Mouse (Mus musculus): Measurements from ENCODE around the gene Cnbp. TPM values are rescaled to one million over a fixed set of nuclear protein-coding genes. Genes with fewer than 3 reads are reported as not detected.

Cnbp gene
- polyA plus RNA-seq (2015; fragmentation: Nextera tagmentation; extraction: Ambion mirVana) = 526 and 529 TPM in 2 replicates

DNA sequence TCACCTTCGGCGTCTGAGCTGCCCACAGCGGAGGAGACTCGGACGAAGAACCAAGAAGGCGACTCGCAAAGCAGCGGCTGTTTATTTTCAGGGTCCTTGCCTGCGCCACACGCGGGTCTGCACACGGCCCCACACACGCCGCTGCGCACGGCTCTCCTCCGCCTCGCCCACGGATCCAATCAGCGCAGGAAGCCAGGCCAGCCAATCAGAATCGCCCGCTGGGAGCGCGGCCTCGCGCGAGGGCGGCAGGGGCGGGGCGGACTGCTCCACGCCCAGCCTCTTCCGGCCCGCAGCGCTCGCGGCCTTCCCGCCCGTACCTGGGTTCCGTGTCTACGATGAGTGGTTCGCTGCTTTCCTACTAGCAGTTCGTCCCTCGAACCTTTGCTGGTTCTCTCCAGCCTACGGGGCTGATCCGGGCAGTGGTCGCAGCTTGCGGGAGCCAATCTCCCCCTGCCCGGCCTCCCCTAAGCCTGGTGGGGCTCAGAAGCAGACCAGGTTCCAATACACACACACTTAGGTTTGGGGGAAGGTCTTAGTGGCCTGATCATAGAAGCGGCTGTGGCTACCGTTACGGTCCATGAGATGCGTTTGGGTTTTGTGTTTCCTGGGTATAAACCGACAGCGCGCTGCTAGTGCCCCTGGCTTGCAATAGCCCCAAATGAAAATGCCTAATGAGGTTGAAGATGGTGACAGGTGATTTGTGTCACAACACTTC, at the start of gene Cnbp:
Gene Cnbp, minus strand, starts transcription at position 207 of the 715 bp plus-strand sequence.
- Histone ChIP-seq H3K9me3 (replicated peaks) (no peaks in the 10 kb centered on the region), H3K4me3 (replicated peaks) (peak within 1 kb of the TSS; percentile 90), H3K36me3 (replicated peaks) (peaks cover 26% of the 10 kb centered on the region), H3K27me3 (no peaks in the 10 kb centered on the region), H3K27ac (replicated peaks) (peak within 1 kb of the TSS; percentile 92), H3K4me1 (replicated peaks) (peaks cover 51% of the 10 kb centered on the region), H3K9ac (peak within 1 kb of the TSS; percentile 98), H3K4me2 (peak within 1 kb of the TSS; percentile 90)
- WGBS (ENCODE audit: insufficient replicate concordance) = under 1% methylated on average over 55 of the region's 55 CpGs
- peak; percentile 96 for ATAC-seq (ENCODE audit: insufficient read depth)

DNA sequence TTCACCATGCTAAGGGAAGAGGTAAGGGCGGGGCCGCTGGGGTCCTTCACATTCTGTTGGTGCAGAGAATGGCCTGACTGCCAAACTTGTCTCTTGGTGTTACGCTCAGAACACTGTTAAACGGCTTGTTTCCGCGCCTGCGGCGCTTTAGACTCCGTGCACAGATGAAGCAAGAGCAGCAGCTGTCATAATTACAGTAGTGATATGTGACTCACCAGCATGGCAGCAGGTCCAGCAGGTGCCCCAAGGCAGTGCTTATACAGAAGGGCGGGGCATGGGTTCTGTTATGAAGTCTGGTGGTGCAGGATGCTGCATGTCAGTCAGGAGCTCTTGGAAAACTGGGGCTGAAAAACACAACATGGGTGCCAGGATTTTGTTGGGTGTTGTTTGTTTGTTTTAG, 47.1 kb upstream of the Cnbp start:
- H3K27me3 ChIP-seq = no peaks in the 10 kb centered on the region
- no peaks in the 10 kb centered on the region for H3K4me1 ChIP-seq (replicated peaks)
- H3K27ac ChIP-seq (replicated peaks) = no peak overlapping the region
- no peak overlapping the region for H3K9ac ChIP-seq
- H3K9me3 ChIP-seq (replicated peaks) = no peaks in the 10 kb centered on the region
- no peak overlapping the region for H3K4me2 ChIP-seq
- 91% methylated on average over 10 of the region's 10 CpGs for WGBS (ENCODE audit: insufficient replicate concordance)
- peaks cover 99% of the 10 kb centered on the region for H3K36me3 ChIP-seq (replicated peaks)
- ATAC-seq (ENCODE audit: insufficient read depth) = no peak
- no peak overlapping the region for H3K4me3 ChIP-seq (replicated peaks)

DNA sequence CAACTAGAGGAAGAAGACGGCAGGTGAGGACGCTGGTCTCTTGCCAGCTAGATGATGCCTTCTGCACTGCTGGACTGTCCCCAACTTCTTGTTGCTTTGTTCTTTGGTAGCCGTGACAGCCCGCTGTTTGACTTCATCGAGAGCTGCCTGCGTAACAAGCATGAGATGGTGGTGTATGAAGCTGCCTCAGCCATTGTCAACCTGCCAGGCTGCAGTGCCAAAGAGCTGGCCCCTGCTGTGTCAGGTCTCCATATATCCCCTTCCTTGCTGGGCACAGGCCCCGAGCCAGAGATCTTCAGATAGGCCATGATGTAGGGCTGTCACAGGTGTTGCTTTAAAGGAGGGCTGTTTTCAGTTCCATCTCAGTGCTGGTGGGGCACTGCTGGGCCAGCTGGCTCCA, 43.0 kb upstream of the Cnbp start:
- no peak overlapping the region for H3K27ac ChIP-seq (replicated peaks)
- H3K36me3 ChIP-seq (replicated peaks) = peaks cover 98% of the 10 kb centered on the region
- no peak overlapping the region for H3K4me3 ChIP-seq (replicated peaks)
- H3K4me1 ChIP-seq (replicated peaks) = peaks cover 6% of the 10 kb centered on the region
- H3K9me3 ChIP-seq (replicated peaks) = no peaks in the 10 kb centered on the region
- no peak for ATAC-seq (ENCODE audit: insufficient read depth)
- no peaks in the 10 kb centered on the region for H3K27me3 ChIP-seq
- 88% methylated on average over 7 of the region's 7 CpGs for WGBS (ENCODE audit: insufficient replicate concordance)
- H3K4me2 ChIP-seq = no peak overlapping the region
- no peak overlapping the region for H3K9ac ChIP-seq

DNA sequence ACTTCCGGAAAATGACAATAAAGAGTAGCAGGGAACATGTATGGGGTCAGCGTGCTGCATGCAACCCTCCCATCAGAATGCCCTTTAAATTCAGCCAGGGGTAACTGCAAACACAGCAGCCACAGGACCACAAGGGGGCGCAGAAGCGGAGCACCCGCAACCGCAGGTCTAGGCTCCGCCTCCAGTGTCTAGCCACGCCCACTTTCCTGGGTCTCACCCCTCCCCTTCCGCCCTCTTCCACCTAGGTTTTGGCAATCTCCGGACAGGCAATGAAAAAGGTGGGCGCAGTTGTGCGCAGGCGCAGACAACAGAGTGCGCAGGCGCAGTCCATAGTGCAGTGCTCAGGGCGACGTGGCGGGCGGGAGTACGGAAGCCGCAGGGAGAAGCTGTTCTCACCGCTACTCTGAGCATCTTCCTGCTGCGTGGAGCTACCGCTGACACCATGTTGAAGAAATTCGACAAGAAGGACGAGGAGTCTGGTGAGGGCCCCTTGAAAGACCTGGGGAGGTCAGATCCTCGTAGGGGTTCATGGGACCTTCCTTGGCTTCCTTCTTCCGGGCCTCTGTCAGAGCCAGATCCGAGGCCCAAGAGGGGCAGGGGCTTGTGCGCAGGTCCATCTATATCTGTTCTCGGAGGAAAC, 36.8 kb upstream of the Cnbp start, which contains the start of gene Copg1:
Gene Copg1, plus strand, starts transcription at position 221 of the 640 bp plus-strand sequence.
- peaks cover 38% of the 10 kb centered on the region for H3K36me3 ChIP-seq (replicated peaks)
- no peaks in the 10 kb centered on the region for H3K9me3 ChIP-seq (replicated peaks)
- peak within 1 kb of the TSS; percentile 75 for H3K9ac ChIP-seq
- H3K4me3 ChIP-seq (replicated peaks) = peak within 1 kb of the TSS; percentile 70
- H3K27ac ChIP-seq (replicated peaks) = peak within 1 kb of the TSS; percentile 73
- peak within 1 kb of the TSS; percentile 85 for H3K4me2 ChIP-seq
- WGBS (ENCODE audit: insufficient replicate concordance) = under 1% methylated on average over 31 of the region's 31 CpGs
- H3K4me1 ChIP-seq (replicated peaks) = peaks cover 25% of the 10 kb centered on the region
- no peaks in the 10 kb centered on the region for H3K27me3 ChIP-seq
- ATAC-seq (ENCODE audit: insufficient read depth) = peak; percentile 95

DNA sequence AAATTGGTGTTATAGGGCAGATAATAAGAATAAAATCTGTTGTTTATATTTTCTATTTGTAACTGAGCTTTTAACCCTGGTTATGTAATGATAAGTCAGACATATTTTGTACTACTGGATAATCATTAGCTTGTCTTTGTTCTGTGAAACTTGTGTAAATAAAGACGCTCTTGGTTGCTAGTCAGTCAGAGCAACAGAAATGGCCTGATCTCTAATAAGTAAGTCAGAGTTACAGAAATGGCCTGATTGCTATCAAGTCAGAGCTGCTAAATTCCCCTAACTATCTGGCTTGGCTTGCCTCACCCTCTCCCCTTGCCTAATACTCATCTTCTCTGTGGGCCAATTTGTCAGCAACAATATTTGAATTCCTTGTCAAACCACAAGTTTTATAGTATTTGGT, 35.8 kb upstream of the Cnbp start:
- Histone ChIP-seq H3K4me2 (0 out of 2 replicates have a peak overlapping the region, but pooled peaks have one; percentile 0), H3K9me3 (replicated peaks) (no peaks in the 10 kb centered on the region), H3K4me1 (replicated peaks) (peaks cover 26% of the 10 kb centered on the region), H3K36me3 (replicated peaks) (peaks cover 28% of the 10 kb centered on the region), H3K27ac (replicated peaks) (peak overlapping the region; percentile 67), H3K27me3 (no peaks in the 10 kb centered on the region), H3K4me3 (replicated peaks) (no peak overlapping the region), H3K9ac (no peak overlapping the region)
- ATAC-seq (ENCODE audit: insufficient read depth) = no peak
- WGBS (ENCODE audit: insufficient replicate concordance) = 63% methylated on average over 1 of the region's 1 CpGs

DNA sequence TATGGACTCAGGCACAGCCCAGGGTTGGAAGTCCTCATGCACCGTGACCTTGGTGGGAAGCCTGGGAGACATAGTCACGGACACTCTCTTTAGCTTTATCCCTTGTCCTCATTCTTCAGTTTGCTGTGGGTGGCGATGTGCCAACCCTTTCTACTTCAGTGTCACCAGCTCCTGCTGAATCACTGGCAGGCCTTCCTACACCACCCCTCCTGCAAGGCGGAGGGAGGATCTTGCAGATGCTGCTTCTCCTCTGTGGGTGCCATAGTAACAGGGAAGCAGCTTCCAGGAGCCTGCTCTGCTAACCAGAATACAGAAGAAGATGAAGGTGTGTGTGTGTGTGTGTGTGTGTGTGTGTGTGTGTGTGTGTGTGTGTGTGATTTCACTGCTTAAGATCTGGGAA, 31.9 kb upstream of the Cnbp start:
- Histone ChIP-seq H3K4me2 (no peak overlapping the region), H3K4me3 (replicated peaks) (no peak overlapping the region), H3K9ac (no peak overlapping the region), H3K27me3 (no peaks in the 10 kb centered on the region), H3K9me3 (replicated peaks) (no peaks in the 10 kb centered on the region), H3K4me1 (replicated peaks) (peaks cover 24% of the 10 kb centered on the region), H3K36me3 (replicated peaks) (no peaks in the 10 kb centered on the region), H3K27ac (replicated peaks) (no peak overlapping the region)
- ATAC-seq (ENCODE audit: insufficient read depth) = no peak
- WGBS (ENCODE audit: insufficient replicate concordance) = 46% methylated on average over 4 of the region's 4 CpGs

DNA sequence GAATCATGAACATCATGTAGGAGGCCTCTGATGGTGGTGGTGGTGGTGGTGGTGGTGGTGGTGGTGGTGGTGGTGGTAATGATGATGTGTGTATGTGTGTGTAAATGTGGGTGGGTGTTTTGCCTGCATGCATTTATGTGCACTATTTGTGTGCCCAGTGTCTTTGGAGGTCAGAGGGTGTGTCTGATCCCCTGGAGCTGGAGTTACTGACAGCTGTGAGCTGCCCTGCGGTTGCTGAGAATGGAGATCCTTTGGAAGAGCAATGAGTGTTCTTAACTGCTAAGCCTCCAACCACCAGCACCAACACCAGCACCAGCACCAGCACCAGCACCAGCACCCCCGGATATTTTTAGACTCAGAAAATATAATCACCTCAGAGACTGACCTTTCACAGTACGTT, 31.3 kb upstream of the Cnbp start:
- Histone ChIP-seq H3K27ac (replicated peaks) (no peak overlapping the region), H3K9me3 (replicated peaks) (no peaks in the 10 kb centered on the region), H3K4me2 (no peak overlapping the region), H3K4me3 (replicated peaks) (no peak overlapping the region), H3K4me1 (replicated peaks) (peaks cover 21% of the 10 kb centered on the region), H3K27me3 (no peaks in the 10 kb centered on the region), H3K36me3 (replicated peaks) (no peaks in the 10 kb centered on the region), H3K9ac (no peak overlapping the region)
- 67% methylated on average over 3 of the region's 3 CpGs for WGBS (ENCODE audit: insufficient replicate concordance)
- no peak for ATAC-seq (ENCODE audit: insufficient read depth)

DNA sequence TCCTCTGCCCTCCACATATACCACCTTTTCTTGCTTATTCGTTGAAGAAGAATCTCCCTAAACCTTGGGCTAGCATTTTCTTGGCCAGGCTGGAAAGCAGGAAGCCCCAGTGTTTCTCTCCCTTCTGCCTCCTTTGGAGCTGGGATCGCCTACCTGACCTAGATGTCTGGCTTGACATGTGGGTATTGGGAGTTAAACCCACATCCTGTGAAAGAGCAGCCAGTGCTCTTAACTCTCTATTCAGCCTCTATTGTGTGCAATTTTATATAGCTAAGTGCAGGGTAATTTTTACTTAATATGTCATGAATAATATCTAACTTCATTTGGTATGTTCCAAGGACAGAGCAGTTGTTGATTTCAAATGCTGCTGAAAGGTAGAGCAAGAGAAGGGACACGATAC, 28.7 kb upstream of the Cnbp start:
- Histone ChIP-seq H3K27ac (replicated peaks) (no peak overlapping the region), H3K36me3 (replicated peaks) (no peaks in the 10 kb centered on the region), H3K9ac (no peak overlapping the region), H3K4me2 (no peak overlapping the region), H3K4me1 (replicated peaks) (peaks cover 33% of the 10 kb centered on the region), H3K4me3 (replicated peaks) (no peak overlapping the region), H3K9me3 (replicated peaks) (no peaks in the 10 kb centered on the region), H3K27me3 (no peaks in the 10 kb centered on the region)
- 38% methylated on average over 3 of the region's 3 CpGs for WGBS (ENCODE audit: insufficient replicate concordance)
- no peak for ATAC-seq (ENCODE audit: insufficient read depth)

DNA sequence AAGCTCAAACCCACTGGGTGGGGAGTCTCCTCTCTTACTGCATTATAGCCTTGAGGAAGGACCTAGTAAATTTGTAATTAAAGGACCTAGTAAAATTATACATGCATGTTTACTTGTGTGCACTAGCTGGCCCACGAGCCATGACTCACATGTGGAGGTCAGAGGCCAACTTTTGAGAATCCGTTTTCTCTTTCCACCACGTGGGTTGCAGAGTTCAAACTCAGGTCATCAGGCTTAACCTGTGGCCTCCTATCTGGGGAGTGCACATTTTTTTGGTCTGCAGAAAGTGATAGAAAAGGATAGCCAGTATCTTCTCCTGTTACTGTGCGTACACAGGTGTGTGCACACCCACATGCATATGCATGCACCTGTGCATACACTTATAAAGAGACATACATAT, 28.1 kb upstream of the Cnbp start:
- no peak overlapping the region for H3K9ac ChIP-seq
- H3K27ac ChIP-seq (replicated peaks) = no peak overlapping the region
- 25% methylated on average over 4 of the region's 4 CpGs for WGBS (ENCODE audit: insufficient replicate concordance)
- H3K4me1 ChIP-seq (replicated peaks) = peaks cover 33% of the 10 kb centered on the region
- H3K36me3 ChIP-seq (replicated peaks) = no peaks in the 10 kb centered on the region
- H3K9me3 ChIP-seq (replicated peaks) = no peaks in the 10 kb centered on the region
- no peak overlapping the region for H3K4me3 ChIP-seq (replicated peaks)
- H3K4me2 ChIP-seq = no peak overlapping the region
- no peak for ATAC-seq (ENCODE audit: insufficient read depth)
- no peaks in the 10 kb centered on the region for H3K27me3 ChIP-seq

DNA sequence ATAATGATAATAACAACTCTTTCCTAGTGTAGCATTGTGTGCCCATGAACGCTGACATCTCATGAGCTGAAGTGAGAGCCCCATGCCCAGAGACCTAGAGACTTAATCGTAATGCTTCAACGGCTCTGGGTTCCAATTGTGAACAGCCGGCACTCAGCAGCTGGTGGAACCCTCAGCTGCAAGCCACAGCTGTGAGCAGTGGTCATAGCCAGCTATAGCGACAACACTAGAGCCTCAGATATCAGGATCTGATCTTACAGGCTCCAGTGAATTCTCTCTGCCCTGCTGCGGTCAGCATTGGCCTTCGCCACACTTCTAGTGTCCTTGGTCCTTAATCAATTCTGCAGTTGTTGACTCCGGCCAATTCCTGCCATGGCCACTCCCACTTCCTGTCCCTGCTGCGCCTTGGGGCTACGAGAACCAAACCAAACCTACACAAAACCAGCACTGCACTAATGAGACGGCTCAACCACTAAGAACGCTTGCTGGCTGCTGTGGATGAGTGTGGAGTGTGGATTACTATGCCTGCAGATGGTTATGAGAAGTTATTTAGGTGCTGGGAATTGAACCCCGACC, 25.2 kb upstream of the Cnbp start:
- Histone ChIP-seq H3K27me3 (no peaks in the 10 kb centered on the region), H3K36me3 (replicated peaks) (no peaks in the 10 kb centered on the region), H3K9me3 (replicated peaks) (no peaks in the 10 kb centered on the region), H3K4me3 (replicated peaks) (no peak overlapping the region), H3K9ac (no peak overlapping the region), H3K27ac (replicated peaks) (peak overlapping the region; percentile 19; the same call in 1 of the 2 replicates), H3K4me2 (peak overlapping the region; percentile 37; the same call in 1 of the 2 replicates), H3K4me1 (replicated peaks) (peaks cover 36% of the 10 kb centered on the region)
- WGBS (ENCODE audit: insufficient replicate concordance) = 31% methylated on average over 13 of the region's 13 CpGs
- ATAC-seq (ENCODE audit: insufficient read depth) = peak; percentile 13; the same call in 1 of the 2 replicates

DNA sequence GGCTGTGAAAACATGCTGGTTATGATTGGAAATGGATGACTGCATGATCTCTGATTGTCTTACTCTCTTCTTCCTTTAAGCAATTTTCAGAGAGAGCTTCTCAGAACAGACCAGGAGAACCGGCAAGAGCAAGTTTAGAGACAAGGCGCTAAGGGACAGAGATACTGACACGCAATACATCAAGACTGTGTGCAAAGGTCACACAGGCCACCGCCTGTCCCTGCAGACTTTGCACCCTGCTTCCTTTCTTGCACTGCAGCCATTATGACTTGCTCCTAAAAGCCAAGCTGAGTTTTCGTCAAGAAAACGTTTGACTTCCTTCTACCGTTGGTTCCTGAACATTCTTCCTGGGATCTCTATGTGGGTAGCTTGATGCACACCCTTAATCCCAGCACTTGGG, 24.7 kb upstream of the Cnbp start:
- ATAC-seq (ENCODE audit: insufficient read depth) = no peak
- H3K4me1 ChIP-seq (replicated peaks) = peaks cover 39% of the 10 kb centered on the region
- WGBS (ENCODE audit: insufficient replicate concordance) = 67% methylated on average over 7 of the region's 7 CpGs
- H3K9ac ChIP-seq = no peak overlapping the region
- H3K36me3 ChIP-seq (replicated peaks) = no peaks in the 10 kb centered on the region
- no peaks in the 10 kb centered on the region for H3K27me3 ChIP-seq
- no peaks in the 10 kb centered on the region for H3K9me3 ChIP-seq (replicated peaks)
- H3K27ac ChIP-seq (replicated peaks) = peak overlapping the region; percentile 19
- H3K4me3 ChIP-seq (replicated peaks) = no peak overlapping the region
- H3K4me2 ChIP-seq = no peak overlapping the region
